Mouse (Mus musculus): Measurements from ENCODE around the gene Emb.

GRCm38 (mm10) chr13:117220501-117221321, 12.4 kb downstream of the Emb start, which contains the start of gene Gm17509:
- TF ChIP-seq GATA1 (IDR thresholded peaks at IDR 0.05; ENCODE audit: borderline replicate concordance, low read length) (no peak), FLI1 (IDR thresholded peaks at IDR 0.05; ENCODE audit: low read length) (no peak)
